Mouse (Mus musculus) heart, embryonic 15.5 days (tissue): ENCODE results near the gene Gm2035. TPM values are rescaled to one million over a fixed set of nuclear protein-coding genes. Genes with fewer than 3 reads are reported as not detected.
"Not testable (repeated sequence)": the region's sequence is repeated elsewhere in the genome, so short reads cannot be mapped to it uniquely, and the experiment has no call there.

Source experiments
- ATAC-seq: fragments of 200-750 bp; cut with Nextera tagmentation; replicated peaks from 2 replicates; pipeline ENCODE4 v1.8.0; 2017; ENCODE audit warnings: low read depth, moderate TSS enrichment; ENCODE audit not compliant: insufficient number of reproducible peaks, insufficient read depth, low FRiP score
- H3K27ac ChIP-seq: fragments of 300-500 bp; sonication (generic); 2 replicates; pipeline ENCODE4 v1.5.1; 2015; ENCODE audit warnings: mild to moderate bottlenecking, inconsistent platforms
- H3K27me3 ChIP-seq: fragments of 300-500 bp; sonication (generic); 2 replicates; pipeline ENCODE4 v1.6.1; 2015; ENCODE audit warnings: inconsistent platforms
- H3K36me3 ChIP-seq: fragments of 300-500 bp; sonication (generic); 2 replicates; pipeline ENCODE4 v1.6.1; 2015; ENCODE audit warnings: mild to moderate bottlenecking, inconsistent platforms
- H3K4me1 ChIP-seq: fragments of 300-500 bp; sonication (generic); replicated peaks from 2 replicates; pipeline ENCODE4 v1.6.1; 2015; ENCODE audit warnings: inconsistent platforms
- H3K4me2 ChIP-seq: fragments of 300-500 bp; sonication (generic); 2 replicates; pipeline ENCODE4 v1.6.1; 2015; ENCODE audit warnings: inconsistent platforms, mild to moderate bottlenecking, moderate library complexity
- H3K4me3 ChIP-seq: fragments of 300-500 bp; sonication (generic); 2 replicates; pipeline ENCODE4 v1.5.1; 2015; ENCODE audit warnings: mild to moderate bottlenecking, inconsistent platforms
- H3K9ac ChIP-seq: fragments of 300-500 bp; sonication (generic); 2 replicates; pipeline ENCODE4 v1.6.1; 2015; ENCODE audit warnings: mild to moderate bottlenecking, inconsistent platforms
- H3K9me3 ChIP-seq: fragments of 300-500 bp; sonication (generic); replicated peaks from 2 replicates; pipeline ENCODE4 v1.6.1; 2016; ENCODE audit warnings: inconsistent platforms
- WGBS: fragments of 180-500 bp; shearing (Covaris S2); methylation state at CpG from one replicate; pipeline ENCODE4 v1.1.7; 2015; ENCODE audit warnings: mixed read lengths; 5-methylcytosine and 5-hydroxymethylcytosine counted together
- polyA plus RNA-seq: library from polyadenylated mRNA; unstranded; fragments of >200 nt; fragmentation: Nextera tagmentation; extraction: Ambion mirVana; gene quantifications from 2 replicates; pipeline ENCODE4 v1.2.1, GENCODE M21; 2015

Gene Gm2035
- not detected in 2 replicates for polyA plus RNA-seq

DNA sequence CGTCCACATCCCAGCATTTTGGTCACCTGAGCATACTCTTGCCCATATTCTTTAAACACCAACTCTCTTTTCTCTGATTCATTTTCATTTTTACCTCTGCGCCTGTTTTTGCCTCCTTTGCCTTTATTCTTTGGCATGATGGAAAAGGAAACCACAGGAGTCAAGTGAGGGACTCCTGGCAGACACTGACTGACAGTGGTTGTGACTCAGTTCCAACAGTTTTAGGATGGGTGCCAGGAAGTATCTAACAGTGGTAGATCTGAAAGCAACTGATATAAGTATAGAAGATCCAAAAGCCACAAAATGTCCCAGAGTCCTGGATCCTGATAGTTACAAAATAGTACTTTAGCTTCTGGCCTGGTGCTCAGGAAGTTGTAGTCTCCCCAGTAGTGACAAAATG lies at the start of gene Gm2035:
Gene Gm2035, minus strand, starts transcription at position 137 of the 400 bp plus-strand sequence.
- not testable (repeated sequence) for H3K4me2 ChIP-seq, H3K4me3 ChIP-seq, H3K27ac ChIP-seq, H3K9ac ChIP-seq, H3K9me3 ChIP-seq, H3K36me3 ChIP-seq, H3K4me1 ChIP-seq, ATAC-seq, H3K27me3 ChIP-seq
- WGBS, result 66% methylated on average over 2 of the region's 2 CpGs

DNA sequence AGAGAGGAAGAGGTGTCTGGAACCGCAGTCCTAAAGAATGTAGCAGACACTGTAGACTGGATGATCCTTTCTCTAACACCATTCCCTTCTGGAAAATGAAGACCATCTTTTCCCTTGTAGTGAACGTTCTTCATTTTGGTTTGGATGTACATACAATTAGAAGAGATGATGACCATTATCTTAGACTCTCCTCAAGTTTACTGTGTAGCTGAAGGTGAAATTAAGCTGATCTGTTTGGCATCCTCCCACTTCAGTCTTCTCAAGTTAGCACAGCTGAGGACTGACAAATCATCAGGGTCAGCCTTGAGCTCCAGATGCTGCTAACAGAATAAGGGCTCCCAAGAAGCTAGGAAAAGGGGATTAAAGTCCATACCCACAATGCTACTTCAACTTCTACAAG lies 34.1 kb upstream of the Gm2035 start, which contains the start of gene Gm2042:
Gene Gm2042, plus strand, starts transcription at position 301 of the 400 bp plus-strand sequence.
- not testable (repeated sequence) for H3K4me2 ChIP-seq, H3K27me3 ChIP-seq, H3K4me1 ChIP-seq, H3K36me3 ChIP-seq, H3K9ac ChIP-seq, H3K9me3 ChIP-seq, ATAC-seq, H3K27ac ChIP-seq, H3K4me3 ChIP-seq
- WGBS, result 76% methylated on average over 2 of the region's 2 CpGs

DNA sequence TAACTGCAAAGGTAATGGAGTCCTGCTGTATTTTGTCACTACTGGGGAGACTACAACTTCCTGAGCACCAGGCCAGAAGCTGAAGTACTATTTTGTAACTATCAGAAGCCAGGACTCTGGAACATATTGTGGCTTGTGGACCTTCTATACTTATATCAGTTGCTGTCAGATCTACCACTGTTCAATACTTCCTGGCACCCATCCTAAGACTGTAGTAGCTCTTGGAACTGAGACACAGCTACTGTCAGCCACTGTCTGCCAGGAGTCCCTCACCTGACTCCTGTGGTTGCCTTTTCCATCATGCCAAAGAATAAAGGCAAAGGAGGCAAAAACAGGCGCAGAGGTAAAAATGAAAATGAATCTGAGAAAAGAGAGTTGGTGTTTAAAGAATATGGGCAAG lies 24.6 kb downstream of the Gm2035 start, which contains the start of gene Gm2022:
Gene Gm2022, plus strand, starts transcription at position 301 of the 400 bp plus-strand sequence.
- H3K4me2 ChIP-seq, H3K4me1 ChIP-seq, ATAC-seq, H3K27ac ChIP-seq, H3K9ac ChIP-seq, H3K9me3 ChIP-seq, H3K4me3 ChIP-seq, H3K27me3 ChIP-seq, H3K36me3 ChIP-seq: not testable (repeated sequence)
- 69% methylated on average over 1 of the region's 1 CpGs for WGBS

DNA sequence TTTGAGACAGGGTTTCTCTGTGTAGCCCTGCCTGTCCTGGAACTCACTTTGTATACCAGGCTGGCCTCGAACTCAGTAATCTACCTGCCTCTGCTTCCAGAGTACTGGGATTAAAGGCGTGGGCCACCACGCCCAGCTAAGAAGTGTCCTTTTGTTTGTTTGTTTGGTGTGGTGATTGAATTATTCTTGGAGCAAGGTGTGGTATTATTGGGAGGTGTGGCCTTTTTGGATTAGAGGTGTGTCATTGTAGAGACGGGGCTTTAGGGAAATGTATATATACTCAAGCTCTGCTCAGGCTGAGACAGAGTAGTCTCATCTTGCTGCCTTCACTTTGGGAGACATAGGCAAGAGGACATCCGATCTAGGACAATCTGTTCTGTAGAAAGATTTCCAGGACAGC lies 45.9 kb downstream of the Gm2035 start, which contains the start of gene Gm2016:
Gene Gm2016, plus strand, starts transcription at position 301 of the 400 bp plus-strand sequence.
- H3K27ac ChIP-seq, ATAC-seq, H3K9me3 ChIP-seq, H3K4me1 ChIP-seq, H3K27me3 ChIP-seq, H3K4me3 ChIP-seq, H3K4me2 ChIP-seq, H3K36me3 ChIP-seq, H3K9ac ChIP-seq: not testable (repeated sequence)
- whole genome bisulfite sequencing, result 76% methylated on average over 5 of the region's 5 CpGs

Other genes starting within 250 kb of the Gm2035 start
- not detected in 2 replicates for gene Gm21319, start 144.1 kb downstream of the Gm2035 start, polyA plus RNA-seq
- gene Gm21936, start 124.3 kb downstream of the Gm2035 start, polyA plus RNA-seq, result not detected in 2 replicates
- gene BB287469, start 103.3 kb downstream of the Gm2035 start, polyA plus RNA-seq, result not detected in 2 replicates
- gene Gm2001, start 77.5 kb downstream of the Gm2035 start, polyA plus RNA-seq, result not detected in 2 replicates
- not detected in 2 replicates for gene Gm2016, start 45.8 kb downstream of the Gm2035 start, polyA plus RNA-seq
- gene Gm2022, start 24.5 kb downstream of the Gm2035 start, polyA plus RNA-seq, result not detected in 2 replicates
- not detected in 2 replicates for gene Gm2042, start 34.2 kb upstream of the Gm2035 start, polyA plus RNA-seq
- gene Gm2075, start 92.0 kb upstream of the Gm2035 start, polyA plus RNA-seq, result not detected in 2 replicates
- not detected in 2 replicates for gene Gm6803, start 98.9 kb upstream of the Gm2035 start, polyA plus RNA-seq
- gene Gm2056, start 107.1 kb upstream of the Gm2035 start, polyA plus RNA-seq, result not detected in 2 replicates
- gene Gm16368, start 163.8 kb upstream of the Gm2035 start, polyA plus RNA-seq, result not detected in 2 replicates